Mouse (Mus musculus): ENCODE results near the gene Mtap. TPM values are rescaled to one million over a fixed set of nuclear protein-coding genes. Genes with fewer than 3 reads are reported as not detected.

Gene Mtap
- polyA plus RNA-seq, 1 experiment from 2014 or later: 65.9 TPM

GRCm38 (mm10) chr4:89145409-89145808 is 8.5 kb downstream of the Mtap start:
- no peak overlapping the region for H3K4me3 ChIP-seq (ENCODE audit: low read depth, low read length)
- H3K36me3 ChIP-seq (ENCODE audit: control insufficient read depth, insufficient read depth, low read length): peaks cover 21% of the 10 kb centered on the region
- no peaks in the 10 kb centered on the region for H3K9me3 ChIP-seq (ENCODE audit: control insufficient read depth, low read length)
- ATAC-seq (ENCODE audit: low read depth) (peak; percentile 74; the same call in 1 of the 2 replicates), DNase-seq (ENCODE audit: low spot score) (peak; percentile 72)
- H3K9ac ChIP-seq (ENCODE audit: low read depth, low read length): no peak overlapping the region
- no peak overlapping the region for H3K27ac ChIP-seq (replicated peaks; ENCODE audit: low read depth, low read length)
- no peaks in the 10 kb centered on the region for H3K27me3 ChIP-seq (replicated peaks; ENCODE audit: control insufficient read depth, insufficient read depth, low read length)
- no peak overlapping the region for H3K4me2 ChIP-seq (ENCODE audit: low read depth, low read length)
- H3K4me1 ChIP-seq (ENCODE audit: control insufficient read depth, insufficient read depth, low read length): no peaks in the 10 kb centered on the region
- WGBS: 39% methylated on average over 6 of the region's 6 CpGs

GRCm38 (mm10) chr4:89146291-89146690 is 9.4 kb downstream of the Mtap start:
- ATAC-seq (ENCODE audit: low read depth) (no peak), DNase-seq (ENCODE audit: low spot score) (peak; percentile 57)
- H3K36me3 ChIP-seq (ENCODE audit: control insufficient read depth, insufficient read depth, low read length): peaks cover 28% of the 10 kb centered on the region
- no peak overlapping the region for H3K27ac ChIP-seq (replicated peaks; ENCODE audit: low read depth, low read length)
- H3K4me2 ChIP-seq (ENCODE audit: low read depth, low read length): no peak overlapping the region
- H3K9me3 ChIP-seq (ENCODE audit: control insufficient read depth, low read length): no peaks in the 10 kb centered on the region
- no peak overlapping the region for H3K4me3 ChIP-seq (ENCODE audit: low read depth, low read length)
- H3K4me1 ChIP-seq (ENCODE audit: control insufficient read depth, insufficient read depth, low read length): no peaks in the 10 kb centered on the region
- WGBS: 52% methylated on average over 3 of the region's 3 CpGs
- no peak overlapping the region for H3K9ac ChIP-seq (ENCODE audit: low read depth, low read length)
- H3K27me3 ChIP-seq (replicated peaks; ENCODE audit: control insufficient read depth, insufficient read depth, low read length): no peaks in the 10 kb centered on the region

GRCm38 (mm10) chr4:89149261-89149660 is 12.3 kb downstream of the Mtap start:
- Histone ChIP-seq H3K27ac (replicated peaks; ENCODE audit: low read depth, low read length) (no peak overlapping the region), H3K4me2 (ENCODE audit: low read depth, low read length) (no peak overlapping the region), H3K4me1 (ENCODE audit: control insufficient read depth, insufficient read depth, low read length) (no peaks in the 10 kb centered on the region), H3K9ac (ENCODE audit: low read depth, low read length) (no peak overlapping the region), H3K36me3 (ENCODE audit: control insufficient read depth, insufficient read depth, low read length) (peaks cover 45% of the 10 kb centered on the region), H3K4me3 (ENCODE audit: low read depth, low read length) (no peak overlapping the region), H3K27me3 (replicated peaks; ENCODE audit: control insufficient read depth, insufficient read depth, low read length) (no peaks in the 10 kb centered on the region), H3K9me3 (ENCODE audit: control insufficient read depth, low read length) (no peaks in the 10 kb centered on the region)
- ATAC-seq (ENCODE audit: low read depth): no peak
- no peak for DNase-seq (ENCODE audit: low spot score)

- Histone ChIP-seq H3K4me2 (ENCODE audit: low read depth, low read length) (no peak overlapping the region), H3K4me3 (ENCODE audit: low read depth, low read length) (no peak overlapping the region), H3K27me3 (replicated peaks; ENCODE audit: control insufficient read depth, insufficient read depth, low read length) (no peaks in the 10 kb centered on the region), H3K4me1 (ENCODE audit: control insufficient read depth, insufficient read depth, low read length) (no peaks in the 10 kb centered on the region), H3K9me3 (ENCODE audit: control insufficient read depth, low read length) (no peaks in the 10 kb centered on the region), H3K27ac (replicated peaks; ENCODE audit: low read depth, low read length) (no peak overlapping the region), H3K36me3 (ENCODE audit: control insufficient read depth, insufficient read depth, low read length) (peaks cover 89% of the 10 kb centered on the region), H3K9ac (ENCODE audit: low read depth, low read length) (no peak overlapping the region)
- 95% methylated on average over 3 of the region's 3 CpGs for WGBS
- ATAC-seq (ENCODE audit: low read depth) (no peak), DNase-seq (ENCODE audit: low spot score) (no peak)
Measured at GRCm38 (mm10) chr4:89161389-89161788, 24.5 kb downstream of the Mtap start.

DNA sequence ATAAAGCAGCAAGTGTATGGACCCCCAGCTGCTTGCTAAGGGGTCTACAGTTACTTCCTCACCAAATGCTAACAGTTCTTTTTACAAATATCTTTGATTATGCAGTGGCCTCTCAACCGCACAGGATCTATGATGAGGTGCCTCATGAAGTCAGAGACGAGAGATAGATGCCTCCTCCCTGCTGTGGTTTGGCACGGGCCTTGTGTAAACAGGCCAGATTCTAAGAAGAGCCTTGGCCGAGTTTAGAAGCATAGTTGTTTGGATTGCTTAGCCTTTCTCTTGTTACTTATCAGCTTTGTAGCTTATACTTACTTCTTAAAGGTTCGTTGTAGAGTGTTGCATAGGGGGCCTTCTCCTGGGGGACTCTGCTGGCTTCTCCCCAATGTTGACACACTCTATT is 25.6 kb downstream of the Mtap start:
- ATAC-seq (ENCODE audit: low read depth): no peak
- 70% methylated on average over 5 of the region's 5 CpGs for WGBS

GRCm38 (mm10) chr4:89163613-89164012 is 26.7 kb downstream of the Mtap start:
- H3K4me2 ChIP-seq (ENCODE audit: low read depth, low read length): no peak overlapping the region
- H3K36me3 ChIP-seq (ENCODE audit: control insufficient read depth, insufficient read depth, low read length): peaks cover 89% of the 10 kb centered on the region
- ATAC-seq (ENCODE audit: low read depth) (no peak), DNase-seq (ENCODE audit: low spot score) (no peak)
- H3K27me3 ChIP-seq (replicated peaks; ENCODE audit: control insufficient read depth, insufficient read depth, low read length): no peaks in the 10 kb centered on the region
- H3K4me1 ChIP-seq (ENCODE audit: control insufficient read depth, insufficient read depth, low read length): no peaks in the 10 kb centered on the region
- no peak overlapping the region for H3K4me3 ChIP-seq (ENCODE audit: low read depth, low read length)
- H3K9me3 ChIP-seq (ENCODE audit: control insufficient read depth, low read length): no peaks in the 10 kb centered on the region
- no peak overlapping the region for H3K27ac ChIP-seq (replicated peaks; ENCODE audit: low read depth, low read length)
- 95% methylated on average over 8 of the region's 8 CpGs for WGBS
- H3K9ac ChIP-seq (ENCODE audit: low read depth, low read length): no peak overlapping the region

More for the DNA sequence above, 25.6 kb downstream of the Mtap start:
- DNase-seq (ENCODE audit: low spot score): peak; percentile 22
- Histone ChIP-seq H3K4me2 (ENCODE audit: low read depth, low read length) (no peak overlapping the region), H3K27me3 (replicated peaks; ENCODE audit: control insufficient read depth, insufficient read depth, low read length) (no peaks in the 10 kb centered on the region), H3K9ac (ENCODE audit: low read depth, low read length) (no peak overlapping the region), H3K36me3 (ENCODE audit: control insufficient read depth, insufficient read depth, low read length) (peaks cover 89% of the 10 kb centered on the region), H3K9me3 (ENCODE audit: control insufficient read depth, low read length) (no peaks in the 10 kb centered on the region), H3K27ac (replicated peaks; ENCODE audit: low read depth, low read length) (no peak overlapping the region), H3K4me3 (ENCODE audit: low read depth, low read length) (no peak overlapping the region), H3K4me1 (ENCODE audit: control insufficient read depth, insufficient read depth, low read length) (no peaks in the 10 kb centered on the region)

DNA sequence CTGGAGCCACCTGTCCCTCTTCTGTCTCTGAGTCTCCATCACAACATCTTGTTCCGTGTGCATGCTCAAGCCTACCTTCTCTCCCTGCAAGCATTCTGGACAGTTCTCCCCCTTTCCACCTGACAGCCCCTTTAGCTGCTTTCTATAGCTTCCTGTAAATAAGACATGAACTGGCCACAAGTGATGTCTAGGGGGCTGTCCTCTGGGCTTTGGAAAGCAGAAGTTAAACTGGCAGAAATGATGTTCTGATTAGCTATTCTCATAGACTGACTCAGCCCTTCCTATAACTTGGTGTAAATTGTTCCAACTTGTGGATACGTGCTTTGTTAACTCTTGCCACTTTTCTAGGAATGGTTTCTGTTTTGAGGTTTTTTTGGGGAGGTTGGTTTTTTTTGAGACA is 27.8 kb downstream of the Mtap start:
- DNase-seq (ENCODE audit: low spot score): no peak
- no peaks in the 10 kb centered on the region for H3K27me3 ChIP-seq (replicated peaks; ENCODE audit: control insufficient read depth, insufficient read depth, low read length)
- no peak overlapping the region for H3K9ac ChIP-seq (ENCODE audit: low read depth, low read length)
- H3K4me1 ChIP-seq (ENCODE audit: control insufficient read depth, insufficient read depth, low read length): no peaks in the 10 kb centered on the region
- no peak overlapping the region for H3K4me3 ChIP-seq (ENCODE audit: low read depth, low read length)
- H3K36me3 ChIP-seq (ENCODE audit: control insufficient read depth, insufficient read depth, low read length): peaks cover 93% of the 10 kb centered on the region
- no peaks in the 10 kb centered on the region for H3K9me3 ChIP-seq (ENCODE audit: control insufficient read depth, low read length)
- WGBS: 97% methylated on average over 2 of the region's 2 CpGs
- no peak for ATAC-seq (ENCODE audit: low read depth)
- no peak overlapping the region for H3K27ac ChIP-seq (replicated peaks; ENCODE audit: low read depth, low read length)
- H3K4me2 ChIP-seq (ENCODE audit: low read depth, low read length): no peak overlapping the region

DNA sequence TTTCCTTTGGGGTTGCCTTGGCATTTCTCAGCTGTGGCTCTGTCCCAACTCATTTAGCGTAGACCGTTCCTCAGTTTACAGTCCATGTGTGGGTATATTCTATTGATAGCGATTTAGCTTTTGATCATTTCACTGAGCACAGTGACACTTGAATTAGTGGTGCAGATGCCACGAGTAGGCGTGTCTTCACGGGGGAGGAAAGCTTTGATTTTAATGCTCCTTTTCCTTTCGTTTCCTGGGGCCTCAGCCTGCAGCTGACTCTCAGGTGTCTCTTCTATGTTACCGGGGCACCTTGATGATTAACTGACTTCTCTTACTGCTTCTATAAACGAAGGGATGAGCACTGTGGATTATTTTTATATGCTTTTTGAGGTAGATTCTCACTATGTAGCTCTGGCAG is 32.0 kb downstream of the Mtap start:
- no peaks in the 10 kb centered on the region for H3K9me3 ChIP-seq (ENCODE audit: control insufficient read depth, low read length)
- H3K4me1 ChIP-seq (ENCODE audit: control insufficient read depth, insufficient read depth, low read length): no peaks in the 10 kb centered on the region
- no peak overlapping the region for H3K4me2 ChIP-seq (ENCODE audit: low read depth, low read length)
- DNase-seq (ENCODE audit: low spot score): no peak
- H3K36me3 ChIP-seq (ENCODE audit: control insufficient read depth, insufficient read depth, low read length): peaks cover 98% of the 10 kb centered on the region
- no peaks in the 10 kb centered on the region for H3K27me3 ChIP-seq (replicated peaks; ENCODE audit: control insufficient read depth, insufficient read depth, low read length)
- no peak for ATAC-seq (ENCODE audit: low read depth)
- H3K4me3 ChIP-seq (ENCODE audit: low read depth, low read length): no peak overlapping the region
- WGBS: 93% methylated on average over 9 of the region's 9 CpGs
- no peak overlapping the region for H3K9ac ChIP-seq (ENCODE audit: low read depth, low read length)
- H3K27ac ChIP-seq (replicated peaks; ENCODE audit: low read depth, low read length): no peak overlapping the region

GRCm38 (mm10) chr4:89169739-89170138 is 32.8 kb downstream of the Mtap start:
- H3K36me3 ChIP-seq (ENCODE audit: control insufficient read depth, insufficient read depth, low read length): peaks cover 98% of the 10 kb centered on the region

More at GRCm38 (mm10) chr4:89169739-89170138, 32.8 kb downstream of the Mtap start:
- DNase-seq (ENCODE audit: low spot score): no peak
- H3K9me3 ChIP-seq (ENCODE audit: control insufficient read depth, low read length): no peaks in the 10 kb centered on the region
- H3K4me1 ChIP-seq (ENCODE audit: control insufficient read depth, insufficient read depth, low read length): no peaks in the 10 kb centered on the region
- no peak for ATAC-seq (ENCODE audit: low read depth)
- H3K9ac ChIP-seq (ENCODE audit: low read depth, low read length): no peak overlapping the region
- no peak overlapping the region for H3K4me2 ChIP-seq (ENCODE audit: low read depth, low read length)
- no peaks in the 10 kb centered on the region for H3K27me3 ChIP-seq (replicated peaks; ENCODE audit: control insufficient read depth, insufficient read depth, low read length)
- 81% methylated on average over 4 of the region's 4 CpGs for WGBS
- no peak overlapping the region for H3K4me3 ChIP-seq (ENCODE audit: low read depth, low read length)
- no peak overlapping the region for H3K27ac ChIP-seq (replicated peaks; ENCODE audit: low read depth, low read length)
